Mouse (Mus musculus): ENCODE data around the gene Foxp1. TPM values are rescaled to one million over a fixed set of nuclear protein-coding genes. Genes with fewer than 3 reads are reported as not detected.

The Foxp1 gene
- polyA plus RNA-seq, 1 experiment from 2014 or later = 39.3 TPM

GRCm38 (mm10) chr6:99502314-99502713 lies 20.2 kb downstream of the Foxp1 start:
- in situ Hi-C loops (cut with MboI; ENCODE audit: low pct_unique_long_range_greater_than_20kb) = no loop called here
- DNase-seq (ENCODE audit: low read depth, low spot score) (no peak), ATAC-seq (no peak)
- no peaks in the 10 kb centered on the region for H3K27me3 ChIP-seq
- TF ChIP-seq CTCF (IDR thresholded peaks at IDR 0.05) = no peak
- CTCF ChIA-PET = no interaction called here
- POLR2A ChIA-PET = no interaction called here

- in situ Hi-C loops (cut with MboI; ENCODE audit: low pct_unique_long_range_greater_than_20kb) = no loop called here
- no peak for TF ChIP-seq CTCF (IDR thresholded peaks at IDR 0.05)
- POLR2A ChIA-PET = interaction anchor here (0.6 kb wide), 1 partner anchor 456 kb away, joined by 3 read pairs; no protein-coding TSS in a partner anchor
- H3K27me3 ChIP-seq = no peaks in the 10 kb centered on the region
- DNase-seq (ENCODE audit: low read depth, low spot score) (no peak), ATAC-seq (no peak)
- CTCF ChIA-PET = no interaction called here
These were observed 21.8 kb downstream of the Foxp1 start for GRCm38 (mm10) chr6:99500570-99501270.

GRCm38 (mm10) chr6:99498082-99498481 lies 24.4 kb downstream of the Foxp1 start:
- ATAC-seq (no peak), DNase-seq (ENCODE audit: low read depth, low spot score) (no peak)
- POLR2A ChIA-PET = no interaction called here
- in situ Hi-C loops (cut with MboI; ENCODE audit: low pct_unique_long_range_greater_than_20kb) = no loop called here
- no peaks in the 10 kb centered on the region for H3K27me3 ChIP-seq
- CTCF ChIA-PET = interaction anchor here (1.2 kb wide), 1 partner anchor 12 kb away, joined by 4 read pairs; no protein-coding TSS in a partner anchor
- TF ChIP-seq CTCF (IDR thresholded peaks at IDR 0.05) = no peak

- DNase-seq (ENCODE audit: low read depth, low spot score) = no peak
- ChIA-PET POLR2A (interaction anchor here (0.6 to 0.7 kb wide), 2 partner anchors 238 to 661 kb away, joined by 3 to 6 read pairs; no protein-coding TSS in a partner anchor), CTCF (interaction anchor here (0.7 to 1.1 kb wide), 3 partner anchors 13 to 560 kb away, joined by 3 to 4 read pairs (median 3); no protein-coding TSS in a partner anchor)
- H3K27me3 ChIP-seq = no peaks in the 10 kb centered on the region
- no peak for TF ChIP-seq CTCF (IDR thresholded peaks at IDR 0.05)
- ATAC-seq = no peak
- in situ Hi-C loops (cut with MboI; ENCODE audit: low pct_unique_long_range_greater_than_20kb) = no loop called here
These were observed 26.4 kb downstream of the Foxp1 start for GRCm38 (mm10) chr6:99496114-99496513.

GRCm38 (mm10) chr6:99492937-99493336 lies 29.6 kb downstream of the Foxp1 start:
- peak; percentile 30 for TF ChIP-seq CTCF (IDR thresholded peaks at IDR 0.05)
- in situ Hi-C loops (cut with MboI; ENCODE audit: low pct_unique_long_range_greater_than_20kb) = no loop called here
- ChIA-PET POLR2A (no interaction called here), CTCF (interaction anchor here (0.8 kb wide), 1 partner anchor 12 kb away, joined by 3 read pairs; no protein-coding TSS in a partner anchor)
- ATAC-seq (no peak), DNase-seq (ENCODE audit: low read depth, low spot score) (no peak)
- H3K27me3 ChIP-seq = no peaks in the 10 kb centered on the region

- DNase-seq (ENCODE audit: low read depth, low spot score) (no peak), ATAC-seq (no peak)
- in situ Hi-C loops (cut with MboI; ENCODE audit: low pct_unique_long_range_greater_than_20kb) = no loop called here
- POLR2A ChIA-PET = interaction anchor here (0.6 kb wide), 1 partner anchor 37 kb away, joined by 4 read pairs; no protein-coding TSS in a partner anchor
- H3K27me3 ChIP-seq = no peaks in the 10 kb centered on the region
- TF ChIP-seq CTCF (IDR thresholded peaks at IDR 0.05) = no peak
- CTCF ChIA-PET = no interaction called here
These were observed 30.5 kb downstream of the Foxp1 start for GRCm38 (mm10) chr6:99491979-99492544.

GRCm38 (mm10) chr6:99491146-99491545 lies 31.4 kb downstream of the Foxp1 start:
- CTCF ChIA-PET = no interaction called here
- in situ Hi-C loops (cut with MboI; ENCODE audit: low pct_unique_long_range_greater_than_20kb) = no loop called here
- no peak for TF ChIP-seq CTCF (IDR thresholded peaks at IDR 0.05)
- ATAC-seq = no peak
- no peaks in the 10 kb centered on the region for H3K27me3 ChIP-seq
- POLR2A ChIA-PET = interaction anchor here (0.7 kb wide), 1 partner anchor 434 kb away, joined by 4 read pairs; no protein-coding TSS in a partner anchor
- DNase-seq (ENCODE audit: low read depth, low spot score) = no peak

GRCm38 (mm10) chr6:99489900-99490648 lies 32.4 kb downstream of the Foxp1 start:
- ATAC-seq (no peak), DNase-seq (ENCODE audit: low read depth, low spot score) (no peak)
- no peaks in the 10 kb centered on the region for H3K27me3 ChIP-seq
- CTCF ChIA-PET = interaction anchor here (0.9 kb wide), 1 partner anchor 9 kb away, joined by 3 read pairs; no protein-coding TSS in a partner anchor
- in situ Hi-C loops (cut with MboI; ENCODE audit: low pct_unique_long_range_greater_than_20kb) = no loop called here
- POLR2A ChIA-PET = no interaction called here
- TF ChIP-seq CTCF (IDR thresholded peaks at IDR 0.05) = no peak

- no peak for TF ChIP-seq CTCF (IDR thresholded peaks at IDR 0.05)
- DNase-seq (ENCODE audit: low read depth, low spot score) = no peak
- H3K27me3 ChIP-seq = no peaks in the 10 kb centered on the region
- no peak for ATAC-seq
- in situ Hi-C loops (cut with MboI; ENCODE audit: low pct_unique_long_range_greater_than_20kb) = no loop called here
- CTCF ChIA-PET = interaction anchor here (0.9 kb wide), 1 partner anchor 9 kb away, joined by 3 read pairs; no protein-coding TSS in a partner anchor
- POLR2A ChIA-PET = no interaction called here
These were observed 33.1 kb downstream of the Foxp1 start for GRCm38 (mm10) chr6:99489423-99489822.

GRCm38 (mm10) chr6:99485884-99486640 lies 36.5 kb downstream of the Foxp1 start:
- no peak for DNase-seq (ENCODE audit: low read depth, low spot score)
- ChIA-PET CTCF (interaction anchor here (1.0 to 1.5 kb wide), 5 partner anchors 10 to 46 kb away, joined by 3 to 4 read pairs (median 3); no protein-coding TSS in a partner anchor), POLR2A (interaction anchor here (0.6 kb wide), 1 partner anchor 443 kb away, joined by 3 read pairs; no protein-coding TSS in a partner anchor)
- TF ChIP-seq CTCF (IDR thresholded peaks at IDR 0.05) = peak; percentile 72
- in situ Hi-C loops (cut with MboI; ENCODE audit: low pct_unique_long_range_greater_than_20kb) = no loop called here
- H3K27me3 ChIP-seq = no peaks in the 10 kb centered on the region
- ATAC-seq = peak; percentile 63

All from Patski (cell line).